Mouse (Mus musculus): ENCODE measurements at regions not wholly inside any gene's neighbourhood (a gene's known extent, or its start where the extent isn't known, plus 50 kb on each side); places are given as distances from the start of the nearest gene placed in this dataset.
"Not testable (repeated sequence)": the region's sequence is repeated elsewhere in the genome, so short reads cannot be mapped to it uniquely, and the experiment has no call there.

GRCm38 (mm10) chr12:24252071-24252874, 155.2 kb upstream of the 9030624G23Rik start:
- H3K36me3 ChIP-seq (ENCODE audit: control insufficient read depth, insufficient read depth, low read length); H3K27ac ChIP-seq (ENCODE audit: insufficient read depth, low read length); DNase-seq (ENCODE audit: low read depth in 1 of 2, low spot score in 2 of 2); H3K4me1 ChIP-seq (ENCODE audit: control insufficient read depth, insufficient read depth, insufficient read length); H3K27me3 ChIP-seq (ENCODE audit: control insufficient read depth, insufficient read depth, low read length): not testable (repeated sequence)
- peak overlapping the region; percentile 27; the same call in 1 of the 2 replicates for H3K4me3 ChIP-seq (ENCODE audit: extremely low read depth, insufficient read depth, insufficient read length)
- WGBS: 10% methylated on average over 59 of the region's 77 CpGs
